Mouse (Mus musculus) liver, embryonic 16.5 days (tissue): ENCODE data around the gene Rcc2. TPM values are rescaled to one million over a fixed set of nuclear protein-coding genes. Genes with fewer than 3 reads are reported as not detected.
A peak's percentile ranks its signal among the peaks of the same experiment; 100 is the strongest.

Experiments
- ATAC-seq: fragments of 200-750 bp; cut with Nextera tagmentation; 2 replicates; pipeline ENCODE4 v1.8.0; 2017; ENCODE audit warnings: low read depth, mild to moderate bottlenecking, moderate number of reproducible peaks, moderate library complexity
- H3K27ac ChIP-seq: fragments of 300-500 bp; sonication (generic); 2 replicates; pipeline ENCODE4 v1.5.1; 2014; ENCODE audit warnings: mild to moderate bottlenecking, low read length
- H3K27me3 ChIP-seq: fragments of 300-500 bp; sonication (generic); 2 replicates; pipeline ENCODE4 v1.6.1; 2014; ENCODE audit warnings: low read depth, low read length, mixed read lengths; ENCODE audit not compliant: control insufficient read depth, insufficient read depth
- H3K36me3 ChIP-seq: fragments of 300-500 bp; sonication (generic); 2 replicates; pipeline ENCODE4 v1.6.1; 2014; ENCODE audit warnings: mild to moderate bottlenecking; ENCODE audit not compliant: control insufficient read depth, insufficient read depth
- H3K4me1 ChIP-seq: fragments of 300-500 bp; sonication (generic); 2 replicates; pipeline ENCODE4 v1.6.1; 2014; ENCODE audit warnings: low read depth, low read length, mixed read lengths; ENCODE audit not compliant: control insufficient read depth
- H3K4me2 ChIP-seq: fragments of 300-500 bp; sonication (generic); 2 replicates; pipeline ENCODE4 v1.6.1; 2014; ENCODE audit warnings: low read depth, low read length, mixed read lengths
- H3K4me3 ChIP-seq: fragments of 300-500 bp; sonication (generic); 2 replicates; pipeline ENCODE4 v1.5.1; 2014; ENCODE audit warnings: low read depth, mild to moderate bottlenecking, low read length
- H3K9ac ChIP-seq: fragments of 300-500 bp; sonication (generic); 2 replicates; pipeline ENCODE4 v1.6.1; 2014; ENCODE audit warnings: low read depth, low read length
- H3K9me3 ChIP-seq: fragments of 300-500 bp; sonication (generic); replicated peaks from 2 replicates; pipeline ENCODE4 v1.6.1; 2016; ENCODE audit warnings: low read length; ENCODE audit not compliant: control insufficient read depth
- WGBS: fragments of 180-500 bp; shearing (Covaris S2); extraction: QIAGEN DNeasy Blood & Tissue Kit; methylation state at CpG from one replicate; pipeline ENCODE4 v1.1.7; 2014; ENCODE audit not compliant: insufficient replicate concordance; 5-methylcytosine and 5-hydroxymethylcytosine counted together
- polyA plus RNA-seq: library from polyadenylated mRNA; unstranded; fragments of >200 nt; fragmentation: Nextera tagmentation; extraction: Ambion mirVana; gene quantifications from 2 replicates; pipeline ENCODE4 v1.2.1, GENCODE M21; 2015

Gene Rcc2
- polyA plus RNA-seq, 1 experiment from 2014 or later, result 9.7 TPM

DNA sequence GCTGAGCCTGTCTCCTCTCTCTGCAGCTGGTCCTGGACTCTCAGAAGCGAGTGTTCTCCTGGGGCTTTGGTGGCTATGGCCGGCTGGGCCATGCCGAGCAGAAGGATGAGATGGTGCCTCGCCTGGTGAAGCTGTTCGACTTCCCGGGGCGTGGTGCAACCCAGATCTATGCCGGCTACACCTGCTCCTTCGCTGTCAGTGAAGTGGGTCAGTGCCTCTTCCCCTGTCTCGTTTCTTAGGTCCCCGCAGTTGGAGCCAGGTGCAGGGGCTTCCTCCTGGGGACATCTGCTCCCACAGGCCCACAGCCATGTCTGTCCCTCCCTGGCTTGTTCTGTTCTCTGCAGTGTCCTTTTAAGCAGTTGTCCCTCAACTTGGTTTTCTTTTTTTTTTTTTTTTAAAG is 16.7 kb downstream of the Rcc2 start:
- ATAC-seq, result no peak
- Histone ChIP-seq H3K4me1 (peaks cover 5% of the 10 kb centered on the region), H3K4me3 (no peak overlapping the region), H3K27ac (no peak overlapping the region), H3K4me2 (no peak overlapping the region), H3K9ac (no peak overlapping the region), H3K9me3 (no peaks in the 10 kb centered on the region), H3K36me3 (peaks cover 92% of the 10 kb centered on the region), H3K27me3 (no peaks in the 10 kb centered on the region)
- 79% methylated on average over 11 of the region's 11 CpGs for WGBS

DNA sequence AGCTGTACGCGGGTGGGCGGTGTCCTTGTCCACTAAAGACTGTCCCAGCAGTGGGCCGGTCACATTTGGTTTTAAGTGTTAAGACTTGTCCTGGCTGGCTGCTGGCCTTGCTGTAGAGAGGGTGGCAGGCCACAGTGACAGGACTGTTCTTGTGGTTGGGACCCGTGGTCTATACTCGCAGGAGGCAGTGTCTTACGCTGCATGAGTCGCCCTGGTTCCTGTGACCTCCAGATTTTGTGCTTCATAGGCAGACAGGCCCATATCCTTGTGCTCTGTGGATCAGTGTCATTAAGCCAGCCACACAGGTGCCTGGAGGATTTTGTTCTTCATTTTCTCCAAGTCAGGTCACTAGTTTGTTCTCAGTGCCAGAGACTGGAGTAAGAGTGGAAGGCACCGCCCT is 18.1 kb downstream of the Rcc2 start:
- Histone ChIP-seq H3K36me3 (peaks cover 80% of the 10 kb centered on the region), H3K27me3 (no peaks in the 10 kb centered on the region), H3K4me3 (no peak overlapping the region), H3K9ac (no peak overlapping the region), H3K4me2 (no peak overlapping the region), H3K4me1 (peaks cover 5% of the 10 kb centered on the region), H3K9me3 (no peaks in the 10 kb centered on the region), H3K27ac (no peak overlapping the region)
- WGBS, result 88% methylated on average over 9 of the region's 9 CpGs
- ATAC-seq, result no peak

DNA sequence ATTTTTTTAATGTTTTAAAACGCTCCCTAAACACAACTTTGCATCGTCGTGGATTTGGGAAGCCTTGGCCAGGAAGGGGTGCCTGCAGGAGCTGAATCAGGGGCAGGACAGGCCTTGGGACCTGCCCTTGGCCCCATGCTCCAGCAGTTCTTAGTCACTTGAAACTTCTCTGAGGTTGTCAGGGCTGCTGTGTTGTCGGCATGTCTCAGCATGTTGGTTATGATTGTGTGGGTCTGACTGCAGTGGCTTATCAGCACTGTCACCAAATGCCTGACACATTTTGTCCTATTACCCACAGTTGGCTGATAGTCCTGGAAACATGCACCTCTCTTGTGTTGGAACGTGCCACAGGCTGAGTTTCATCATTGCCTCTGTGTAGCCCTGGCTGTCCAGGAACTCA is 19.8 kb downstream of the Rcc2 start:
- Histone ChIP-seq H3K9ac (no peak overlapping the region), H3K27me3 (no peaks in the 10 kb centered on the region), H3K4me3 (no peak overlapping the region), H3K36me3 (peaks cover 66% of the 10 kb centered on the region), H3K27ac (no peak overlapping the region), H3K4me2 (no peak overlapping the region), H3K4me1 (no peaks in the 10 kb centered on the region), H3K9me3 (no peaks in the 10 kb centered on the region)
- WGBS, result 66% methylated on average over 5 of the region's 5 CpGs
- no peak for ATAC-seq

DNA sequence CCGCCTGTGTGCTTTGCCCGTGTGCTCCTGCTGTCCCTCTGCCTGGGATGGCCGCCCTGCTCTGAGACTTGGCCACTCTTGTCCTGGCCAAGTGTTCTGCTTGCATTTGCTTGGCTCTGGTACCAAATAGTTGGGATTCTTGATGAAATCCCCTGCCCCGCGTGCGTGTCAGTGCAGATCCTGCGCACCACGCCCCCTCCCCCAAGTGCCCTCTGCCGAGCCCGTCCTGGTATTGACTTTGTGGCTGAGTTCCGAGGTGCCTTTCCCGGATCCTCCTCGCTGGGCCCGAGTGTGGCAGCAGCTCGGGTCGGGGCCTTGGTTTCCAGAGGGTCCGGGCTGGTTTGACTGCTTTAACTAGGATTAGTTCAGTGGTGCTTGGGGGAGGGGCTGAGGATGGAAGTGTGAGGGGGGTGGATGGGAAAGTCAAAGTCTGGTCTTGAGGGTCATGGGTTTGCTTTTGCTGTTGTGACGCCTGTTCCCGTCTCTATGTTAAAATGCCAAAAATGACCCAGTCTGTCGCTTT is 21.7 kb downstream of the Rcc2 start:
- ATAC-seq, result no peak
- Histone ChIP-seq H3K4me3 (no peak overlapping the region), H3K36me3 (peaks cover 47% of the 10 kb centered on the region)

DNA sequence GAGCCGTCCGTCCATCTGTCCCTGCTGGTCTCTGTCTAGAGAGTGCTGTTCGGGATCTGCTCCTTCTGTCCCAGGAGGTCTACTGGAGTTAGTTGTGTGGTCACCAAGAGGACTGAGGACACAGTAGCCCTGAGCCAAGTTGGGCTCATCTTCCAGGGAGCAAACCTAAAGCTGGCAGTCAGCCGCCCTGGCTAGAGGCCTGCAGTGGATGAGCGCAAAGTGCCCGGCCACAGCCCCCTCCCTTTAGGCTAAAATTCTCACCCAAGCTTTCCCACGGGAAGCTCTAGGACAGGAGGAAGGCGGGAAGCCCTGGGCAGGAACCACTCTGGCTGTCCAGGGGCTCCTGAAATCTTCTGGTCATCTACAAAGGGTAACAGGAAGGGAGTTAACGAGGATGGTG is 22.4 kb downstream of the Rcc2 start:
- peaks cover 43% of the 10 kb centered on the region for H3K36me3 ChIP-seq
- no peak overlapping the region for H3K4me2 ChIP-seq
- no peak overlapping the region for H3K4me3 ChIP-seq
- 0 out of 2 replicates have a peak, but pooled peaks have one; percentile 14 for ATAC-seq
- no peak overlapping the region for H3K27ac ChIP-seq
- WGBS, result 80% methylated on average over 9 of the region's 9 CpGs
- no peaks in the 10 kb centered on the region for H3K27me3 ChIP-seq
- H3K4me1 ChIP-seq, result no peaks in the 10 kb centered on the region
- no peaks in the 10 kb centered on the region for H3K9me3 ChIP-seq
- no peak overlapping the region for H3K9ac ChIP-seq

More for the DNA sequence above, 21.7 kb downstream of the Rcc2 start:
- no peak overlapping the region for H3K27ac ChIP-seq
- H3K4me1 ChIP-seq, result no peaks in the 10 kb centered on the region
- H3K9me3 ChIP-seq, result no peaks in the 10 kb centered on the region
- no peak overlapping the region for H3K9ac ChIP-seq
- 80% methylated on average over 20 of the region's 20 CpGs for WGBS
- H3K27me3 ChIP-seq, result no peaks in the 10 kb centered on the region
- no peak overlapping the region for H3K4me2 ChIP-seq

DNA sequence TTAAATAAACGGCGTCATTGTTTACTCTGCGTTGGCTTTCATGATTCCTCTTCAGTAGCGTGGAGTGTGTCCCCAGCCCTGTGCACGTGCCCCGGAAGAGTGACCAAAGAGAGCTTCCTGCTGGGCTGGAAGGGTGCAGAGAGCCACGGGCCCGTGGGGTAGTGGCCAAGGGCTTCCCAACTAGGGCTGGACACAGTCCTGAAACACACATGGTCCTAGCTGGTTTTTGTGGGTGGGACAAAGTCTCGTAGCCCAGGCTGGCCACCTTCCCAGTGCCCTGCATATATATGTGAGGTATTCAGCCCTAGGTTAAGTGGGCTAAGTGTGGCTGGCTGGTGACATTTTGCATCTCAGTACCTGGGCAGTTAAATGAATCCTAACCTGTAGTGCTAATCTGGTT is 22.9 kb downstream of the Rcc2 start:
- Histone ChIP-seq H3K9ac (no peak overlapping the region), H3K4me1 (no peaks in the 10 kb centered on the region), H3K4me2 (no peak overlapping the region), H3K36me3 (peaks cover 38% of the 10 kb centered on the region), H3K27ac (no peak overlapping the region), H3K4me3 (no peak overlapping the region), H3K9me3 (no peaks in the 10 kb centered on the region), H3K27me3 (no peaks in the 10 kb centered on the region)
- WGBS, result 79% methylated on average over 9 of the region's 9 CpGs
- ATAC-seq, result no peak

DNA sequence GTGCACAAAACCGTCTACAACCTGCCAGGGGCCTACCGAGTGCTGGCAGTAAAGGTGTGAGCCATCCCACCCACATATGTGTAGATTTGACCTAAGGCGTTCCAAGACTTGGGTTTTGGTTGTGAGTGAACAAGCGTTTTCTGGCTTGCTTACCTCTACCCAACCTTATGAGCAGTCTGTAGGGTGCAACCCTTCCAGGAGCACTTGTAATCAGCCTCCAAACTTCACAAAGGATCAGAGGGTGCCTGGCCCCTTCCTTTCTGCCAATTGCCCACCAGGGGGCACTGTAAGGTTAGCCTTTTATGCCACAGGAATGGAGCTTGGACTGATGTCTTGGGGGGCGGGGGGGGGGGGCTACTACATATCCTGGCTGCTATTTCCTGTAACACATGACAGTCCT is 23.5 kb downstream of the Rcc2 start:
- H3K36me3 ChIP-seq, result peaks cover 32% of the 10 kb centered on the region
- no peaks in the 10 kb centered on the region for H3K27me3 ChIP-seq
- no peak overlapping the region for H3K27ac ChIP-seq
- H3K9me3 ChIP-seq, result no peaks in the 10 kb centered on the region
- 65% methylated on average over 5 of the region's 5 CpGs for WGBS
- no peak overlapping the region for H3K4me3 ChIP-seq
- H3K9ac ChIP-seq, result no peak overlapping the region
- H3K4me2 ChIP-seq, result no peak overlapping the region
- ATAC-seq, result 0 out of 2 replicates have a peak, but pooled peaks have one; percentile 14
- H3K4me1 ChIP-seq, result no peaks in the 10 kb centered on the region

DNA sequence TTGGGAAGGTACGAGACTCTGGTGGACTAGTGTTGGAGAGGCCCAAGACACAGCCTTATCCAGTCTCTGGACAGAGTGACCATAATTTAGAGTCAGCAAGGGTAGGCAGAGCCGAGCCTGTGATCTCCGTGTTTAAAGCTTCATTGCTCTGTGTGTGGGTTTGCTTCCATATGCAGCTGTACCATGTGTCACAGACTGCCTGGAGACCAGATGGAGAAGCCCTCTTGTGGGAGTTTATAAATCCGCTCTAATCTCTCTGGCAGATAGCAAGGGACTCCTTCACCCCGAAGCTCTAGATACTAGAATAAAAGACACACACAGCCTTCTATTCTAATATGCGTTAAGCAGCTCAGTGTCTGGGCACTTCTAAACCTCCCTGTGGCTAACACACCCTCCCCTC is 24.4 kb downstream of the Rcc2 start:
- Histone ChIP-seq H3K4me3 (no peak overlapping the region), H3K27me3 (no peaks in the 10 kb centered on the region), H3K4me2 (no peak overlapping the region), H3K9ac (no peak overlapping the region), H3K27ac (no peak overlapping the region), H3K4me1 (no peaks in the 10 kb centered on the region), H3K36me3 (peaks cover 24% of the 10 kb centered on the region), H3K9me3 (no peaks in the 10 kb centered on the region)
- 69% methylated on average over 6 of the region's 6 CpGs for WGBS
- no peak for ATAC-seq

DNA sequence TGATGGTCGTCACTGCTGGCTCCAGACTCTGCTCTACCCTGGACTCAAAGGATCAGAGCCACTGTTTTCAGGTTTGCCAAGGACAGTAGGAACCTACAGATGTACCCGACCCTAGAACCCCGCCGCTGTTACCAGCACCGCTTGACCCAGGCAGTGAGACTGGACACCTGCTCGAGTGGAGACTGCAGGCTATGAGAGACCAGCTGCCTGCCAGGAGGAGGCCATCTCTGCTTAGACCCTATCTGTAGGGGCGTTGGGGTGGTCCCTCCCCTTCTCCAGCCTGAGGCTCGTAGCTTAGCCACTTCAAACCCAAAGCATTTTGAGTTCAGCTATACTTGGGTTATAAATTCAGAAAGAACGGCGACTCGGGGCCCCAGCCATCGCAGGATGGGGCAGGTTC is 26.6 kb downstream of the Rcc2 start:
- H3K4me3 ChIP-seq, result no peak overlapping the region
- no peaks in the 10 kb centered on the region for H3K4me1 ChIP-seq
- H3K4me2 ChIP-seq, result no peak overlapping the region
- H3K27ac ChIP-seq, result no peak overlapping the region
- WGBS, result 79% methylated on average over 12 of the region's 12 CpGs
- H3K27me3 ChIP-seq, result no peaks in the 10 kb centered on the region
- ATAC-seq, result no peak
- no peak overlapping the region for H3K9ac ChIP-seq
- H3K9me3 ChIP-seq, result no peaks in the 10 kb centered on the region
- peaks cover 2% of the 10 kb centered on the region; the same call in 1 of the 2 replicates for H3K36me3 ChIP-seq
